Mouse (Mus musculus): ENCODE data around the gene Mageb18.
"Not testable (repeated sequence)": the region's sequence is repeated elsewhere in the genome, so short reads cannot be mapped to it uniquely, and the experiment has no call there.

The Mageb18 gene

DNA sequence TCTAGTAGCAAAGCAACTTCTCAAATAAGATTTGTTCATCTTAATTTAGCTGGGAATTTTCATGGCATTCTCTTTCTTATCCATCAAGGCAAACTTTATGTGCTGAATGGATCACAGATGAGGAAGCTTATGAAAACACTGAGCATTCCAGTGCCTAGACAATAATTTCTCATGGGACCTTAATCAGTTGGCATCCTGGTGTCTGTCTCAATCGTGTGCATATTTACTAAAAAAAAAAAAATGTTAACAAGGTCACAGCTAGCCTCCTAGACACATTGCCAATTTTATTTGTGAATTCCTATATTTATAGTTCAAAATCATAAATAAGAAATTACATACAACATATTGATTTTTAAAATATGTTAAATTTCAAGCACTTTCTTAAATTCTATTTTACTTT lies at the start of gene Mageb18:
TSS of gene Mageb18 (minus strand) at position 101 of the 400 bp plus-strand sequence.
- DNase-seq (ENCODE audit: low read depth, low spot score), result no peak

DNA sequence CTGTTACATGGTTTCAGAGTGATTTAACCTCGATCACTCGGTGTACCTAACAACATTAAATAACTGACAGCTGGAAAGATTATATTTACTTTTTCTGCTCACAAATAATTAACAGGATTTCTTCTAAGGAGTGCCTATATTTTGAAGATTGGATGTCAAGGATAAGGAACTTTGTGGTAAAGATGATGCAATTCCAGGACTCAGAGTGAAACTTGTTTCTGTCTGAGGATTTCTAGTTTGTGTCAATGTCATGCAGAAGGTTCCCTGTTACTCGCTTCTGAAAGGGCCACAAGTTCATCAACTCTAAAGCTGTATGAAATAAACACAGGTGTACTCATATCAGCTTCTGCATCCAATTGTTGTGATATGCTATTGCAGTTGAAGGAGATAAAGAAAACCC lies 13.4 kb upstream of the Mageb18 start:
- DNase-seq (ENCODE audit: low read depth, low spot score), result no peak

DNA sequence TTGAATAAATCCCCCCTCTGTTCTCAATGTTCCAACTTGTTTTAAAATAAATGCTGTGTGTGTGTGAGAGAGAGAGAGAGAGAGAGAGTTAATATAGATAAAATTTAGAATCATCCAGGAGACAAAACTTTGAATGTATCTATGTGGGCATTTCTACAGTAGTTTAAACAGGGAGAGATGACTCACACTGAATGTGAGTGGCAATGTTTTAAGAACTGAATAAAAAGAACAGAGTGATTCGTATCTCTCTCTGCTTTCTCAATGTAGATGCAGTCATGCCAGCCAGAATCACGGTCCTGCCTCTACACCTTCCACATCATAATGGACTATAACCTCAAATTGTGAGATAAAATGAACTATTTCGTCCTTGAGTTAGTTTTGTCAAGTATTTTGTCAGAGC lies 11.1 kb upstream of the Mageb18 start:
- no peak for DNase-seq (ENCODE audit: low read depth, low spot score)

DNA sequence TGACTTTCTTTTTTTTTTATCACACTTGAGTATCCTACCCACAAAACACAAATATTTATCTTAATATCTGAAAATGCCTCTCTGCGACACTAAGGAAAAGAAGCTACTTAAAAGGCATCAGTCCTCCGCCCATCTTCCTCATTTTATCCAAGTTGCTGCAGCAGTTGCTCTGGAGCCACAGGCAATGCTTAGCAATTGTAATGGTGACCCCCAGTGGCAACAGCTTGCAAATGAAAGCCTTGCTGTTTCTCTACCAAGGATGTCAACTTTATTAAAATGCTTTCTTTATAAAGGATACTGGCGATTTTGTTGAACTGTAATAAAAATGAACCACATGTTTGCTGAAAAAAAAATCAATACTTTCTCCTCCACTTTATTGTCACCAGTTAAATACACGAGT lies 2.0 kb downstream of the Mageb18 start:
- no peak for DNase-seq (ENCODE audit: low read depth, low spot score)

DNA sequence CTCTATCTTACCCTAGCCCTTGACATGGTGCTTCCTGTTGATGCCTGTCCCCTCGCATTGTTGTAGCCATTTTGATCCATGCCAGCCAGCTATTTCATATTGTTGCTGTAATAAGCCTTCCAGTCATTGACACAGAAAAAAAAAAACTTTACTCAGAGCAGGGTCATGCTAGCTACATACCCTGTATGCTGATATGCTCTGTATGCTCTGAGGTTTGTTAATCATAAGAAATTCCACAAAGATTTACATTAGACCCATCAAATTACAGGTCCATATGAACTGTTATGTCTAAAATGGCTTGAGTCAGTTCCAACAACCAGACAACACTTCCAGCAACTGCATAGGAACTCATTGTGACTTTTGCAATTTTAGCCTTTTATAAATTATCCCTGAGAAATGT lies 71.5 kb downstream of the Mageb18 start:
- no peak for DNase-seq (ENCODE audit: low read depth, low spot score)

DNA sequence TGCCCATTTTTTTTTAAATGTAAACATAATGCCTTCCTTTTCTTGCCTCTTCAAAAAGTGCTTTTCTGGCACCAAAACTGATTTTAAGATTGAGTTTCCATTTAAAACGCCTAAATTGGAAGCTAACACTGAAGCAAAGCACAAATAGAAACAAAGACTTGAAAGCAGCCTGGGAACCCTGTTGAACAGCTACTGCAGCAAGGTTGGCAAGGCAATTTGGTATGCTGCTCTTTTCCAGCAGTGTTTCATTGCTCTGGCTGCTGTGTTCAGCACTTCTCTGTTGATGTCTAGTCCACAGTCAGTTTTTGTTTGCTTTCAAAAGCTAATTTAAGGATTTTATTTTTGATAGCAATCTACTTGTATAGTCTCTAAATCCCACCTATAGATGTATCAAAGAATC lies 101.1 kb downstream of the Mageb18 start:
- DNase-seq (ENCODE audit: low read depth, low spot score), result no peak

DNA sequence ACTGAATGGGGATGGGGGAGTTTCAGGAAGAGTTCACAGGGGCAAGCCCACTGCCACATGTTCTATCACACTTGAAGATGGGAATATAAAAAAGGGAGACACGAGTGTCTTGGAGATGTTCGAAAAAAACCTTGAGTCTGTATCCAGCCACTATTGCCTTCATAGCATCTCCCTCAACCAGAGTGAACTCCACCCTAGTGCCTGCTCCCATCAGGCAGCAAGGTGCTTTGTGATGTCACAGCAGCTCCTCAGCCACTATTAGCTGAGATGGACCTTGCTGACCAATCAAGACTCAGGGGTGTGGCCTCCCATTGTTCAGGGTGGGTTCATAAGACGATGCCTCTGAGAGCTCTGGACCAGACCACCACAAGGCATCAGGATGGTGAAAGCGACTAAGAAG lies 109.7 kb downstream of the Mageb18 start, which contains the start of gene Gm5941:
TSS of gene Gm5941 (plus strand) at position 301 of the 400 bp plus-strand sequence.
- DNase-seq (ENCODE audit: low read depth, low spot score), result not testable (repeated sequence)

DNA sequence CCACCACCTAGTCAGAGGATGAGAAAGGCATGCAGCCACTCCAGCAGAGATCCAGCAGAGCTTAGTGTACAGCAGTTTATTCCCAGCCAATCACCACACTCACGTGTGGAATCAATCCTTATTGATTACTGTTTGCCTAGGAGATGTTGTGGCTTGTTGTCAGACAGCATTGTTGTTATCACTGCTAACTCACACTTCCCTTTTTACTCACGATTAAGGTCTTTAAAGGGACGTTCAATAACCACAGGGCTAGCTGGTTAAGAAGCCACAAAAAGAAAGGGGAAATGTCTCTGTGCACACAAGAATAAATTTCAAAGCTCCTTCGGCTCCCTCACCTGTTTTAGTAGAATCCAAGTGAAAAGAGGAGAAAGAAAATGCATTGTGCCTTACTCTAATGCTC lies 134.6 kb downstream of the Mageb18 start:
- no peak for DNase-seq (ENCODE audit: low read depth, low spot score)

DNA sequence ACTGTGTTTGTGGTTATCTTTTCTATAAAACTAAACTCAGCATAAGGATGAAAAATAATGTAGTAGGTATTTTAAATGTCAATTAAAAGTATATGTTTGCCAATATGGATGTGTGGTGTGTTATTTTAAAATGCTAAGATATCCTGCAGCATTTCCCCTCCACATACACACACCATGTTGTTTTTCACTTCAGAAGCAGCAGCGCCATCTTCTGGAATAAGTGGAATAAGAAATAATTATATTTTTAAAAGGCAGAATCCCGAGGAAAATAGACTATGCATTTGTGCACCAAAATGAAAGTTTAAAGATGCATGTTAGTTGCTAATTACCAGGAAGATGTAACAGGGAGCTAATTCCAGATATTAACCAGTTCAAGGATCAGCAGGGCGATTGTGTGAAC lies 138.9 kb downstream of the Mageb18 start:
- DNase-seq (ENCODE audit: low read depth, low spot score), result no peak

DNA sequence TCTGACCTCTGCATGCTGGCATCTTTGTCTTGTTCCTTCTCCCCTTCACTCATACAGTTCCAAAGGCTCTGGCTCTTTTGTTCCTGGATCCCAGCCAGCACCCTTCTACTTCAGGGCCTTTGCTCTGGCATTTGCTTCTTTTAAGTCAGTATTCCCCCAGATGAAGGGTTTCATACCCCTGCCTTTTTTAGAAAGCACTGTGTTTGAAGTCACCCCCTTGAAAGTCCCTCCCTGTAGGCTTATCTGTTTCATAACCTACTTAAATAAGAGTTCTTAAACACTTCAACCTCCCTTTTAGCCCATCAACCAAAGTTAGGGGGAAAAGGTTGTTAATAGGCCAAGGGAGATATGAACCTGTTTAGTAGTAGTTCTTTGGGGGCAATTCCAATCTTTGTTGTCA lies 212.0 kb downstream of the Mageb18 start:
- DNase-seq (ENCODE audit: low read depth, low spot score), result no peak

DNA sequence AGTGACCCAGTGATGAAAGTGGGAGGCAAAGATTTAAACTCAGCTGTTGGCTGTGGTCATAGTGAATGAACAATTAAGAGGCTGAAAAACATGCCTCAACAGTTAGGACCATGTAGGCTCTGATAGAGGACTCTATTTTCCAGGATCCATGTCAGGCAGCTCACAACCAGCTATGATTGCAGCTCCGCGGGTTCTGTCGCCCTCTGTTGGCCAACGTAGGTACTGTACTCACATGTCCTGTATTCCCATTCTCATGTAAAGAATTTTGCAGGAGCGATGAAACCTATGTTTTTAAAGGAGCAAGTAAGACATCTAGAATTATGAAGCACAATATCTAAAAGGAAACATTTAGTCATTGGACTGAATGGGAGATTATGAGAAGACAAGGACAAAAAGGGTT lies 256.4 kb downstream of the Mageb18 start:
- peak; percentile 1 for DNase-seq (ENCODE audit: low read depth, low spot score)

DNA sequence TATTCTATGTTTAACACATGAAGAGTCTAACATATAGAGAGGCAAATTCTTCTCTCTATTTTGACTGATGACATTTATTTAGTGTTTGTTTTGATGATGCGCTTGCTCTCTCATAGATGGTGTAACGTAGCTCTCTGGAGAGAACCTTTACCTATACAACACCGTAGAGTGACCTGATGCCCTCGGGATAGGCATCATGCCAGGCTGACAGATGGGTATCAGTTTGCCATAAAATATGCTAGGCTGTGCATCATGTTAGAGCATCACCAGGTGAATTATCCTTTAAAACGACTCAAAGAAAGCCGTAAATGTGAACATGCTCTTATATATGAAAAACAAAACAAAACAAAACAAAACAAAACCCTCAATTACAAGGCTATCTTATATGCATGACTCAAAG lies 258.5 kb downstream of the Mageb18 start:
- DNase-seq (ENCODE audit: low read depth, low spot score), result no peak

DNA sequence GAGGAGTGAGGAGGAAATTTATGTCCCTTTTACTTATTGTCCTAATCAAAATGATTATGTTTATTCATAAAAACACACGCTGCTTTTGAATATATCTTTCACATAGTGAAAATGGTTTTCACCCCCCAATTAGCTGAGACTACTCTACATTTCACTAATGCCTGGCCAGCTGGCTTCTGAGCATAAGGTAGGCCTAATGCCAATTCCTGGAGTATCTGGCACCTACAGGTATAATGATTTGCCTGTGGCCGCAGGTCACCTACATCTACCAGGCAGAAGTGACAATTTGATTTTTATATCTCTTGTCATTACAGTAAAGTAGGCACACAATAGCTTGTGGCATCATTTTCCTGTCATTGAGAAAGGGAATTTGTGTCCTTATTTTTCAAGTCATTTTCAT lies 259.8 kb downstream of the Mageb18 start:
- no peak for DNase-seq (ENCODE audit: low read depth, low spot score)

DNA sequence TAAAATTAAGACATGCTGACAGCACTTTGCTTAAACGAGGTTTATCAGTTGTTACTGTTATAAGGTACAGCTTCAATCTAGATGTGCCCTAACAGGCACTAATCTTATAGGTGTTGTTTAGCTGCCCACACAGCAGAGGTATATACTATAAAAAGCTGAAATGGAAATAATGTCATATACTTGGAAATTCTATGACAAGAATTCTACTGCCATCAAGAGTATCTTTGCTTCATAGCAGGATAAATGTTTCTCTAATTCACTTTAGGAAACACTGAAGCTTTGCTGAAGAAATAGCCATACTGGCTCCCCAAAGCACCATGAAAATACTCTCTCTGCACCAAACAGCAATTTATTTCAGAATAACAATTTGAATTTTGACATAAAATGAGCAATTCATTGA lies 265.9 kb downstream of the Mageb18 start:
- DNase-seq (ENCODE audit: low read depth, low spot score), result no peak

DNA sequence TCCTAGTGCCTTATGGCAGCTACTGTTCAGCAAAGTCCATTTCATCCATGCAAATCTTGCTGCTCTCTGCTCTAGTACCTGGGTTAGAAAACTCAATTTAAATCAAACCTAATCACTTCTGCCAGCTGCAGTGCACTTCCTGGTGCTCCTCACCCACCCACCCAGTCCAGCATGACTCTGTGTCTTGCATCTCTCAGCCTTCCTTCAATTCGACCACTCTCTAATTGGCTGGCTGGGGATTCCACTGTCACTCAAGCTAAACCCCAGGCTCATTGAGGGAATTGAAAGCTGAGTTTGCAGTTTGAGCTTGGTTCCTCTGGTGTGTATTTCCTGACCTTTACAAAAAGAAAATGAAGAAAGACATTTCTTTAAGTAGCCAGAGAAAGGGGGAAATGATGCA lies 275.8 kb downstream of the Mageb18 start:
- no peak for DNase-seq (ENCODE audit: low read depth, low spot score)

DNA sequence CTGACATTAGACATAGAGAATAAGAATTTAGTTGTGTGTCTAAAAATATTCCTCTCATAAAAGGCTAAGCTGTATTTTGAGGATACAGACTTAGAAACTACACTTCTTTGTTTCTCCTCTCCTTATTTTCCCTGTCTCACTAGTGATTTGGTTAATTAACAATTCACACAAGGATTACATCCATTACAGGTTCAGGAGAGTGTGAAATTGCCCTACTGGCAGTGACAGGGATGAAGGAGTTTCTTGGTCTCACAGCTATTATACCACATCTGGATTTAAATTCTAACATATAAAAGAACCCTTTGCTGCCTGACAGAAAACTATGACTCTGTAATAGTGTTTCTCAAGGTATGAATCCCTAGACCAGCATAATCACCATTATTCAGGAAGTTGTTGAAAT lies 318.8 kb downstream of the Mageb18 start:
- no peak for DNase-seq (ENCODE audit: low read depth, low spot score)

All from CD4-positive, CD25-positive, alpha-beta regulatory T cell, adult 2 months (primary cell).